Mouse (Mus musculus) midbrain, embryonic 10.5 days (tissue): Measurements from ENCODE around the gene Zfp13. TPM values are rescaled to one million over a fixed set of nuclear protein-coding genes. Genes with fewer than 3 reads are reported as not detected.

Source experiments
- DNase-seq: peaks from one replicate; pipeline ENCODE4 v3.0.0-alpha.2; 2017; ENCODE audit warnings: low spot score
- H3K27ac ChIP-seq: fragments of 300-500 bp; sonication (generic); replicated peaks from 2 replicates; pipeline ENCODE4 v1.5.1; 2016; ENCODE audit warnings: mild to moderate bottlenecking
- H3K27me3 ChIP-seq: fragments of 300-500 bp; sonication (generic); 2 replicates; pipeline ENCODE4 v1.6.1; 2016; ENCODE audit warnings: low read depth, mild to moderate bottlenecking; ENCODE audit not compliant: poor library complexity, severe bottlenecking
- H3K36me3 ChIP-seq: fragments of 300-500 bp; sonication (generic); 2 replicates; pipeline ENCODE4 v1.6.1; 2016; ENCODE audit warnings: mild to moderate bottlenecking, moderate library complexity
- H3K4me1 ChIP-seq: fragments of 300-500 bp; sonication (generic); 2 replicates; pipeline ENCODE4 v1.6.1; 2016
- H3K4me3 ChIP-seq: fragments of 300-500 bp; sonication (generic); 2 replicates; pipeline ENCODE4 v1.5.1; 2016; ENCODE audit warnings: mild to moderate bottlenecking, moderate library complexity
- H3K9me3 ChIP-seq: fragments of 300-500 bp; sonication (generic); replicated peaks from 2 replicates; pipeline ENCODE4 v1.6.1; 2016; ENCODE audit warnings: mild to moderate bottlenecking
- WGBS: fragments of 180-500 bp; shearing (Covaris S2); methylation state at CpG from one replicate; pipeline ENCODE4 v1.1.7; 2016; 5-methylcytosine and 5-hydroxymethylcytosine counted together
- polyA plus RNA-seq: library from polyadenylated mRNA; unstranded; fragments of >200 nt; fragmentation: Nextera tagmentation; extraction: Ambion mirVana; gene quantifications from 2 replicates; pipeline ENCODE4 v1.2.1, GENCODE M21; 2016

Zfp13 gene
- polyA plus RNA-seq, 1 experiment from 2014 or later = 19.8 TPM

- WGBS = 94% methylated on average over 38 of the region's 38 CpGs
- H3K4me3 ChIP-seq = no peak overlapping the region
- no peaks in the 10 kb centered on the region for H3K4me1 ChIP-seq
- no peaks in the 10 kb centered on the region for H3K27me3 ChIP-seq
- no peak for DNase-seq
- peaks cover 9% of the 10 kb centered on the region; the same call in 1 of the 2 replicates for H3K9me3 ChIP-seq
- H3K36me3 ChIP-seq = peaks cover 87% of the 10 kb centered on the region
- no peak overlapping the region for H3K27ac ChIP-seq
Observed at GRCm38 (mm10) chr17:23575951-23576552, 23.2 kb downstream of the Zfp13 start.

DNA sequence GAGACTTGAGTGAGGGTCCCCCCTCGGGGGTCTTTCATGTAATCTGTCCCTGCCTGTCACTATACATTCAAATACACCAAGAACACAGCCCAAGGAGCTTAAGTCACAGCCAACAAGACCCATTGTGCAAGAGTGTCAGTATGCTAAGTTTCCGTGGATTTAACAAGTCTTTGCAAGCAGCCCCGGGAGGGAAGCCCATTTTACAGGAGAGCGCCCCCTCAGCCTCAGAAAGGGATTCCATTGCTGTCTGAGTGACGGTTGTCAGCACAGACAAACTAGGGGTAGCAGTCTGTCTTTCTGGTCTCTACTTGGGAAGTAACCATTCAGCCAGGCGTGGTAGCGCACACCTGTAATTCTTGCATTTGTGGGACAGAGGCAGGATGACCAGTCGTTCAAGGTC is 25.2 kb downstream of the Zfp13 start:
- H3K36me3 ChIP-seq = peaks cover 68% of the 10 kb centered on the region
- H3K27me3 ChIP-seq = no peaks in the 10 kb centered on the region
- H3K27ac ChIP-seq = no peak overlapping the region
- peaks cover 9% of the 10 kb centered on the region; the same call in 1 of the 2 replicates for H3K9me3 ChIP-seq
- no peak overlapping the region for H3K4me3 ChIP-seq
- 91% methylated on average over 8 of the region's 8 CpGs for WGBS
- H3K4me1 ChIP-seq = no peaks in the 10 kb centered on the region
- no peak for DNase-seq

DNA sequence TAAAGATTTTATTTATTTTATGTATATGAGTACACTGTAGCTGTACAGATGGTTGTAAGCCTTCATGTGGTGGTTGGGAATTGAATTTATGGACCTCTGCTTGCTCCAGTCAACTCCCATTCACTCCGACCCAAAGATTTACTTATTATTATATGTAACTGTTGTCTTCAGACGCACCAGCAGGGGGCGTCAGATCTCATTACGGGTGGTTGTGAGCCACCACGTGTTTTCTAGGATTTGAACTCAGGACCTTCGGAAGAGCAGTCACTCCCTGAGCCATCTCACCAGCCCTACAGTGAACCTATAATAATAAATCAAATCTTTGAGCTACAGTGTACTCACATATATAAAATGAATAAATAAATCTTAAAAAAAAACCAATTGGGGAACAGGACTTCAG is 27.2 kb downstream of the Zfp13 start:
- Histone ChIP-seq H3K27me3 (no peaks in the 10 kb centered on the region), H3K36me3 (peaks cover 50% of the 10 kb centered on the region), H3K4me3 (no peak overlapping the region), H3K9me3 (peaks cover 9% of the 10 kb centered on the region; the same call in 1 of the 2 replicates), H3K27ac (no peak overlapping the region), H3K4me1 (no peaks in the 10 kb centered on the region)
- WGBS = 80% methylated on average over 6 of the region's 6 CpGs
- no peak for DNase-seq

DNA sequence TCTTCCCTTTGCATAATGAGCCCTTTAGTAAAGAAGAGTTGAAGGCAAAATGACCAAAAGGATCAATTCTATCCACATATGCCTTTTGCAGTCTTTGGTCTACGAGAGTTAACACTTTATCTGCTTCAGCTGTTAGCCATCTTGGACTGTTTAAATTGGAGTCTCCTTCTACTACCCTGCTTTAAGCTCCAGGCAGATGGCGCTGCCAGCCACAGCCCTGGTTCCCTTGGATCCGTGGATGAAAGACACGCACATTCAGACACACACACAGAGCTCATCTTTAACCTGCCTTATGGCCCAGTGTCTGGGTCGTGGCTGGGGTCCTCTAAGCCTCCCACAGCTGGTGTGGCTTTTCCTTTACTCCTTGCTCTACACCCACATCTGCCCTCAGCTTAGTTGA is 28.2 kb downstream of the Zfp13 start:
- no peaks in the 10 kb centered on the region for H3K27me3 ChIP-seq
- DNase-seq = no peak
- 30% methylated on average over 5 of the region's 5 CpGs for WGBS
- no peaks in the 10 kb centered on the region for H3K4me1 ChIP-seq
- H3K9me3 ChIP-seq = peaks cover 2% of the 10 kb centered on the region; the same call in 1 of the 2 replicates
- H3K27ac ChIP-seq = no peak overlapping the region
- no peak overlapping the region for H3K4me3 ChIP-seq
- H3K36me3 ChIP-seq = peaks cover 40% of the 10 kb centered on the region

- DNase-seq = no peak
- WGBS = 53% methylated on average over 6 of the region's 6 CpGs
Observed at GRCm38 (mm10) chr17:23570017-23570416, 29.3 kb downstream of the Zfp13 start.

GRCm38 (mm10) chr17:23568370-23568769 is 30.9 kb downstream of the Zfp13 start:
- no peak overlapping the region for H3K4me3 ChIP-seq
- no peaks in the 10 kb centered on the region for H3K27me3 ChIP-seq
- H3K36me3 ChIP-seq = peaks cover 14% of the 10 kb centered on the region
- no peak for DNase-seq
- H3K4me1 ChIP-seq = peaks cover 12% of the 10 kb centered on the region
- 36% methylated on average over 5 of the region's 5 CpGs for WGBS
- H3K27ac ChIP-seq = no peak overlapping the region
- H3K9me3 ChIP-seq = no peaks in the 10 kb centered on the region

More at GRCm38 (mm10) chr17:23570017-23570416, 29.3 kb downstream of the Zfp13 start:
- no peak overlapping the region for H3K27ac ChIP-seq
- H3K4me3 ChIP-seq = no peak overlapping the region
- peaks cover 5% of the 10 kb centered on the region for H3K4me1 ChIP-seq
- H3K27me3 ChIP-seq = no peaks in the 10 kb centered on the region
- no peaks in the 10 kb centered on the region for H3K9me3 ChIP-seq
- H3K36me3 ChIP-seq = peaks cover 30% of the 10 kb centered on the region

DNA sequence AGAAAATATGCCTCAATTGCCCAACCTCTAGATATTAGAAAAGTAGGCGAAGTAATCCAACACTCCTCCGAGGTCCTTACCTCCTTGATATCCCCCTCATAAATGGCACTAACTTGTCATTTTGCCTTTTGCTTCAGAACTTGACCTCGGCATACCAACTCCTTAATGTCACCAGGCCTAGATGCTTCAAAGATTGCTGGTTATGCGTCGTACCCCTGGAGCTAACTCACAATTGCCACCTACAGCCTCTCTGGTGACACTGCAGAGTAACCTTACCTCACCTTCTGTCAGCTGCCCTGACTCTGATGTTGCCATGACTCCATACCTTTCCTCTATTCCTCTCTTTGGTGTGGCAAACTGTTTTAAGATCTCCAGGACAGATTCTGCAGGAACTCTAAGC is 32.5 kb downstream of the Zfp13 start:
- 65% methylated on average over 5 of the region's 5 CpGs for WGBS
- Histone ChIP-seq H3K4me3 (no peak overlapping the region), H3K27me3 (no peaks in the 10 kb centered on the region), H3K27ac (no peak overlapping the region), H3K4me1 (peaks cover 20% of the 10 kb centered on the region), H3K9me3 (no peaks in the 10 kb centered on the region), H3K36me3 (no peaks in the 10 kb centered on the region)
- no peak for DNase-seq

DNA sequence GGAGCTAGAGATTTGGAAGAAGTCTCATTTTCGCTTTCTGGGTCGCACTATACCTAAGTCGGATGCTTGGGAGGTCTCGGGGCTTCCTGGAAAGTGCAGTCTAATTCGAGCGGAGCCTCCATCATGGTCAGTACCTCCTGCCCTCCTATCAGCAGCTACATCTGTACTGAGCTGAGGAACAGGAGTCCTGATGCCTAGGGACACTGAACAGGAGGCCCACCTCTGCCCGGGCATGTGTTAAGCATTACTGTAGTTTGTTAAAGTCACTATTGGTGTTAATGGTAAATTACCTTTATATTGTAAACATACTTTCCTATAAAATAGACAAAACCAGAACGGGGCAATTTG is 34.9 kb downstream of the Zfp13 start:
- peaks cover 20% of the 10 kb centered on the region for H3K4me1 ChIP-seq
- peak overlapping the region; percentile 73 for H3K4me3 ChIP-seq
- DNase-seq = no peak
- 2% methylated on average over 8 of the region's 8 CpGs for WGBS
- H3K27ac ChIP-seq = peak overlapping the region; percentile 92
- peaks cover 21% of the 10 kb centered on the region for H3K36me3 ChIP-seq
- no peaks in the 10 kb centered on the region for H3K27me3 ChIP-seq
- no peaks in the 10 kb centered on the region for H3K9me3 ChIP-seq

GRCm38 (mm10) chr17:23563595-23564367 is 35.5 kb downstream of the Zfp13 start, which contains the start of gene Zfp213:
Gene Zfp213, minus strand, starts transcription at chr17:23564238.
- Histone ChIP-seq H3K9me3 (no peaks in the 10 kb centered on the region), H3K4me3 (peak within 1 kb of the TSS; percentile 73), H3K27me3 (no peaks in the 10 kb centered on the region), H3K27ac (peak within 1 kb of the TSS; percentile 92), H3K36me3 (peaks cover 27% of the 10 kb centered on the region), H3K4me1 (peaks cover 20% of the 10 kb centered on the region)
- 1% methylated on average over 59 of the region's 59 CpGs for WGBS
- peak; percentile 95 for DNase-seq

GRCm38 (mm10) chr17:23559767-23560166 is 39.5 kb downstream of the Zfp13 start:
- Histone ChIP-seq H3K27me3 (no peaks in the 10 kb centered on the region), H3K4me3 (no peak overlapping the region), H3K4me1 (peaks cover 13% of the 10 kb centered on the region), H3K9me3 (no peaks in the 10 kb centered on the region), H3K27ac (no peak overlapping the region), H3K36me3 (peaks cover 67% of the 10 kb centered on the region)
- WGBS = 62% methylated on average over 11 of the region's 11 CpGs
- DNase-seq = peak; percentile 51

GRCm38 (mm10) chr17:23555243-23555916 is 43.9 kb downstream of the Zfp13 start:
- Histone ChIP-seq H3K9me3 (no peaks in the 10 kb centered on the region), H3K4me3 (no peak overlapping the region), H3K27me3 (no peaks in the 10 kb centered on the region), H3K36me3 (peaks cover 60% of the 10 kb centered on the region), H3K4me1 (peaks cover 12% of the 10 kb centered on the region), H3K27ac (no peak overlapping the region)
- 85% methylated on average over 7 of the region's 7 CpGs for WGBS
- DNase-seq = no peak

DNA sequence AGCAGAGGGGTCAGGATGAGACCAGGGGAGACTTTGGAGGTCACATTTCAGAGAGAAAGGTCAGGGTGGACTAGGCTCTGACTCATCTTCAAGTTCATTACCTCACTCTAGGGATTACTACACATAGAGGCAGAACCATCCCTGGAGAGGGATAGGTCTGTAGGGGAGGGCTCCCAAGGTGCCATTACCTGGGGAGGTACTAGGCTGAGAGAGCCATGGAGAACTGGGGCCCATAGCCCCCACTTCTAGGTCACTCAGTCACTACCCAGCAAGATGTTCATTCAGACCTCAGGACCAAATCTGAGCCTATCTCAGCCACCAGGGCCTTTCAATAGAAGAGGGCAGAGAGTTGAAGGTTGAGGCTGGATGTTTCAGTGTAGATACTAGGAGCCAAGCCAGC is 45.0 kb downstream of the Zfp13 start:
- DNase-seq = no peak
- no peaks in the 10 kb centered on the region for H3K9me3 ChIP-seq

DNA sequence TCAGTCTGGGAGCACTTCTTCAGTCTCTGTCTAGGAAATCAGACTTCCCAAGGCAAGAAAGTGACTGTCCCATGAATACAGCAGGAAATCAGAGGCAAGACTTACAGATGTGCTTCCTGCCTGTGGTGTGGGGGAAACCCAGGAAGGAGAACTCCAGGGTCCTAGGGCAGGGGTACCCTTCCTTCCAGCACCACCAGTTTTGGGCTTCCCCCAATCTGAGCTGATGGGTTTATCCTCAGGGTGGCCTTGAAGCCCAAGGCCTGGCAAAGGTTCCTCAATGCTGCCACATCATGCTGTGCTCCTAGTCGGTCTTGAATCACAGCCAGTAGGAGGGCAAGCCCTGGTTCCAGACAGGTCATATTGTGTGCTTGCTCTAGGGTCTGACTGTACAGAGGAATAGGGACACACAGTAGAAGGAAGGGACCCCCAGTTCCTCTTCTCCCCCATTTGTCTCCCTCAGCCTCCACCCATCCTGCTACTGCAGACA is 45.6 kb downstream of the Zfp13 start:
- Histone ChIP-seq H3K27ac (no peak overlapping the region), H3K4me3 (no peak overlapping the region), H3K9me3 (no peaks in the 10 kb centered on the region), H3K4me1 (peaks cover 24% of the 10 kb centered on the region), H3K36me3 (peaks cover 43% of the 10 kb centered on the region), H3K27me3 (no peaks in the 10 kb centered on the region)
- DNase-seq = no peak
- 74% methylated on average over 1 of the region's 1 CpGs for WGBS

More for the DNA sequence above, 45.0 kb downstream of the Zfp13 start:
- H3K27me3 ChIP-seq = no peaks in the 10 kb centered on the region
- peaks cover 49% of the 10 kb centered on the region for H3K36me3 ChIP-seq
- no peak overlapping the region for H3K4me3 ChIP-seq
- H3K27ac ChIP-seq = no peak overlapping the region
- H3K4me1 ChIP-seq = peaks cover 19% of the 10 kb centered on the region
